ENCODE assay signal across 8 mouse cellular contexts in genomic region chr6:58640333-58641018, GRCm38 (mm10). TPM values are rescaled to one million over a fixed set of nuclear protein-coding genes. Genes with fewer than 3 reads are reported as not detected.
DNase-seq lines count a peak whose midpoint lies in the region; ATAC-seq and TF ChIP-seq lines count a peak whose summit lies in the region.

No protein-coding gene starts in this region.

- DNase-seq in B cell, adult 2 months = peak; percentile 57 to 59
- DNase-seq in adrenal gland, postnatal 4 days (ENCODE audit: low spot score in 2 of 2) = peak; percentile 31 to 51
- peak; percentile 70 for DNase-seq in heart, adult 8-10 months (ENCODE audit: low spot score)
- peak; percentile 80 for DNase-seq in kidney, adult 9 months
- DNase-seq in liver, adult 2 months (ENCODE audit: extremely low read depth, low read depth, low spot score) = peak; percentile 76
- peak; percentile 77 to 88 for DNase-seq in spleen, postnatal 4 days (ENCODE audit: low spot score in 2 of 2)

- 0 out of 2 replicates have a peak, but pooled peaks have one; percentile 47 for TF ChIP-seq POLR2A in liver, adult 2 months (IDR thresholded peaks at IDR 0.05; ENCODE audit: extremely low read depth, insufficient read depth, low read length)
- peak; percentile 70 for TF ChIP-seq POLR2A in myocyte (IDR thresholded peaks at IDR 0.05; ENCODE audit: insufficient read length, low read depth)

- H3K79me2 ChIP-seq in liver, adult 2 months (ENCODE audit: control insufficient read depth, insufficient read depth, low read length) = peaks cover 8% of the 10 kb centered on the region; the same call in 1 of the 2 replicates
- peaks cover 5% of the 10 kb centered on the region for H3K79me2 ChIP-seq in myocyte (ENCODE audit: control insufficient read depth, insufficient read depth)

- peak overlapping the region; percentile 58 for H3K4me3 ChIP-seq in embryonic facial prominence, embryonic 13.5 days
- H3K4me3 ChIP-seq in liver, adult 2 months (ENCODE audit: insufficient read depth, low read depth, low read length) = peak overlapping the region; percentile 99
- peak overlapping the region; percentile 31 for H3K4me3 ChIP-seq in myocyte

- peak overlapping the region; percentile 76 for H3K4me2 ChIP-seq in embryonic facial prominence, embryonic 13.5 days
- peak overlapping the region; percentile 99 for H3K4me2 ChIP-seq in myocyte (ENCODE audit: low read depth)

- H3K9me3 ChIP-seq in embryonic facial prominence, embryonic 13.5 days = no peaks in the 10 kb centered on the region

- H3K9ac ChIP-seq in embryonic facial prominence, embryonic 13.5 days = peak overlapping the region; percentile 77
- H3K9ac ChIP-seq in liver, adult 2 months (ENCODE audit: low read depth, low read length) = peak overlapping the region; percentile 99

- peak; percentile 91 for ATAC-seq in embryonic facial prominence, embryonic 13.5 days (ENCODE audit: insufficient number of reproducible peaks, insufficient read depth, low FRiP score, low TSS enrichment, low read depth)

- H3K36me3 ChIP-seq in embryonic facial prominence, embryonic 13.5 days = no peaks in the 10 kb centered on the region
- H3K36me3 ChIP-seq in liver, adult 2 months (ENCODE audit: control insufficient read depth, insufficient read depth, low read length) = no peaks in the 10 kb centered on the region
- no peaks in the 10 kb centered on the region for H3K36me3 ChIP-seq in myocyte (ENCODE audit: control insufficient read depth, insufficient read depth)

- H3K27ac ChIP-seq in embryonic facial prominence, embryonic 13.5 days = peak overlapping the region; percentile 30; the same call in 1 of the 2 replicates
- H3K27ac ChIP-seq in liver, adult 2 months (replicated peaks; ENCODE audit: insufficient read depth, low read depth, low read length) = peak overlapping the region; percentile 77

- under 1% methylated on average over 50 of the region's 50 CpGs for WGBS in embryonic facial prominence, embryonic 13.5 days
- under 1% methylated on average over 50 of the region's 50 CpGs for WGBS in liver, adult 2 months

- 0 out of 2 replicates have a peak, but pooled peaks cover 4% of the 10 kb centered on the region for H3K4me1 ChIP-seq in embryonic facial prominence, embryonic 13.5 days
- peaks cover 14% of the 10 kb centered on the region for H3K4me1 ChIP-seq in liver, adult 2 months (ENCODE audit: control insufficient read depth, insufficient read depth, low read length)

- TF ChIP-seq CTCF in liver, adult 2 months (IDR thresholded peaks at IDR 0.05; ENCODE audit: low read depth, low read length) = no peak

- peak overlapping the region; percentile 8 for H3ac ChIP-seq in myocyte (ENCODE audit: control insufficient read depth, insufficient read length)

- H3K27me3 ChIP-seq in embryonic facial prominence, embryonic 13.5 days = no peaks in the 10 kb centered on the region
- H3K27me3 ChIP-seq in liver, adult 2 months (ENCODE audit: control insufficient read depth, insufficient read depth, low read length) = no peaks in the 10 kb centered on the region
- H3K27me3 ChIP-seq in myocyte (ENCODE audit: control insufficient read depth, insufficient read depth, insufficient read length) = no peaks in the 10 kb centered on the region

TF ChIP-seq in myocyte, 11 proteins besides CTCF, POLR2A, EP300 and RAD21:
- TF ChIP-seq POLR2AphosphoS2 (IDR thresholded peaks at IDR 0.05; ENCODE audit: insufficient read length, low read depth) (peak; percentile 45), MYOG (IDR thresholded peaks at IDR 0.05; ENCODE audit: control insufficient read depth in 1 of 3, insufficient read depth in 1 of 3, insufficient read length in 2 of 3, low read depth in 2 of 3) (peak in 2 of 3 experiments; percentile 34 to 64), MYOD1 (IDR thresholded peaks at IDR 0.05; ENCODE audit: control insufficient read depth in 1 of 3, insufficient read length in 2 of 3, low read depth in 2 of 3) (peak in 2 of 3 experiments; percentile 11 to 61), SRF (IDR thresholded peaks at IDR 0.05; ENCODE audit: control insufficient read depth, insufficient read length, low read depth) (no peak)

RNA-seq across cellular contexts. Expression of gene Abcg2, which starts 56.2 kb away (rescaled TPM):
- total RNA-seq in adrenal gland, postnatal 4 days (2021) = 10 to 100 TPM; 60.4 to 66.8 TPM
- 56.8 and 60.0 TPM in 2 replicates for polyA plus RNA-seq in embryonic facial prominence, embryonic 13.5 days (2015; fragmentation: Nextera tagmentation; extraction: Ambion mirVana)
- 10 to 100 TPM; 25.2 to 38.5 (median 34.8) TPM for total RNA-seq in heart, adult 8-10 months (2022)
- total RNA-seq in liver, adult 2 months (2014; rRNA removed) = 42.9 and 74.3 TPM in 2 replicates
- polyA plus RNA-seq in liver, adult 2 months (2012; rRNA removed) = 14.3 and 14.4 TPM in 2 replicates
- 25.0 TPM for polyA plus RNA-seq in myocyte (2012; fragmentation: generic; extraction: Trizol)

Comparison
In these comparisons a context has a peak if more than half of its experiments do, and no peak if none do; other contexts are left out.
1. Peak in every context shown above with its lines: DNase-seq, ATAC-seq, H3K4me3 ChIP-seq and H3K27ac ChIP-seq.
2. H3K4me3 ChIP-seq: peak in every context shown above with its lines; median percentile 99 in liver, adult 2 months; 58 in embryonic facial prominence, embryonic 13.5 days; 31 in myocyte.